Mouse (Mus musculus): ENCODE results near the gene Spata20. TPM values are rescaled to one million over a fixed set of nuclear protein-coding genes. Genes with fewer than 3 reads are reported as not detected.

The Spata20 gene
- polyA plus RNA-seq, 1 experiment from 2014 or later: 0.54 TPM

DNA sequence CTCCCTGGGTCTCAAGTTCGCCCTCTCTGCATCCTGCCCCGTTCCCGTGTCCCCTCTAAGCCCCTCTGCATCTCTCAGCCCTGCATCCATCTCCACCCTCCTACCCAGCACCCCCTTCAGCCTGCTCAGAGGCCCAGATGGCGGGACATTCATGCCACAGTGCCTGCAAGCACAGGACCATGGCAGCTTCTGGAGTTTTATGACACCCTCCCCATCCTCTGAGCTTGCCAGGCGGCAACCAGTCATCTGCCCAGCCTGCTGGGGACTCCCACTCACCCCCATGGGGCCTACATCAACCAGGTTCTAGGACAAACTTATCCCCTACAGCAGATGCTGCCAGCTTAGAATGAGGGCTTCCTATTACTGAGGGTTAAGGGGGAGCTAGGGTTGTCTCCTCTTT is 31.2 kb downstream of the Spata20 start:
- WGBS: 76% methylated on average over 5 of the region's 5 CpGs
- DNase-seq: no peak
- no peaks in the 10 kb centered on the region for H3K27me3 ChIP-seq (ENCODE audit: control insufficient read depth, insufficient read depth, low read length)
- H3K9me3 ChIP-seq (ENCODE audit: control insufficient read depth, low read length): no peaks in the 10 kb centered on the region
- H3K9ac ChIP-seq (replicated peaks; ENCODE audit: low read length): no peak overlapping the region
- H3K36me3 ChIP-seq (ENCODE audit: control insufficient read depth, insufficient read depth, low read length): peaks cover 33% of the 10 kb centered on the region
- no peak overlapping the region for H3K4me2 ChIP-seq (ENCODE audit: low read length)
- H3K4me3 ChIP-seq (replicated peaks; ENCODE audit: low read depth, low read length): no peak overlapping the region
- 0 out of 2 replicates have a peak, but pooled peaks cover 2% of the 10 kb centered on the region for H3K4me1 ChIP-seq (ENCODE audit: control insufficient read depth, insufficient read depth, low read length)
- no peak for ATAC-seq (ENCODE audit: low FRiP score, low TSS enrichment)
- H3K27ac ChIP-seq (replicated peaks; ENCODE audit: low read depth, low read length): no peak overlapping the region

DNA sequence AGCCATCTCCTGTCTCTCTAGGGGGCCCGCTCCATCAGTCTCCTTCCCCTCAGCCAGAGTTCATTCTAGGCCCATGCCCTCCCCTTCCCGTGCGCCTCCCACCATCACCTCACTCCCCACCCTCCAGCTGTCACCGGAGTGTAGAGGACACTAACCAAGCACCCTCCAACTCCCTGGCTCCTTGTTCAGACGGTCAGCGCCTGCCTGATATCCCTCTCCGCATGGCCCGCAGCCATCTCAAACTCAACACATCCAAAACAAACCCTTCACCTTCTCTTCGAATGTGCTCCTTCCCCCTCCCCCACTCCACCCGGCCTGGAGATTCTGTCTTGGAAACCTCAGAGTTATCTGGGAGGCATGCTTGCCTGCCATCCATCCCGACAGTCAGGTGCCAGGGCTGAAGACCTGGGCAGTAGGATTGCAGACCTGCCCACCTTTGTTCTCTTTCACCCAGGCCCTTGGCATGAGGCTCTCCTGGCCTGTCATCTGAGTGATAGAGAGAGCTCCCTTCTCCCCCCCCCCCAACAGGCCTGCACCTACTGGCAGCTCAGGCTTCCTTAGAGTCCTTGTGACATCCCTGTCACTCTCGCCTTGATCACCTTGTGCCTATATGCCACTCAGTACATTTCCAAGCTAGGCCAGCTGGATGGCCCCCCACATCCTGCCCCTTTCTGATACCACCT is 34.7 kb downstream of the Spata20 start:
- Histone ChIP-seq H3K27me3 (ENCODE audit: control insufficient read depth, insufficient read depth, low read length) (no peaks in the 10 kb centered on the region), H3K4me1 (ENCODE audit: control insufficient read depth, insufficient read depth, low read length) (0 out of 2 replicates have a peak, but pooled peaks cover 12% of the 10 kb centered on the region), H3K9me3 (ENCODE audit: control insufficient read depth, low read length) (no peaks in the 10 kb centered on the region), H3K36me3 (ENCODE audit: control insufficient read depth, insufficient read depth, low read length) (peaks cover 9% of the 10 kb centered on the region; the same call in 1 of the 2 replicates), H3K4me2 (ENCODE audit: low read length) (no peak overlapping the region), H3K9ac (replicated peaks; ENCODE audit: low read length) (no peak overlapping the region), H3K27ac (replicated peaks; ENCODE audit: low read depth, low read length) (no peak overlapping the region), H3K4me3 (replicated peaks; ENCODE audit: low read depth, low read length) (no peak overlapping the region)
- no peak for ATAC-seq (ENCODE audit: low FRiP score, low TSS enrichment)
- DNase-seq: no peak
- 76% methylated on average over 12 of the region's 12 CpGs for WGBS

DNA sequence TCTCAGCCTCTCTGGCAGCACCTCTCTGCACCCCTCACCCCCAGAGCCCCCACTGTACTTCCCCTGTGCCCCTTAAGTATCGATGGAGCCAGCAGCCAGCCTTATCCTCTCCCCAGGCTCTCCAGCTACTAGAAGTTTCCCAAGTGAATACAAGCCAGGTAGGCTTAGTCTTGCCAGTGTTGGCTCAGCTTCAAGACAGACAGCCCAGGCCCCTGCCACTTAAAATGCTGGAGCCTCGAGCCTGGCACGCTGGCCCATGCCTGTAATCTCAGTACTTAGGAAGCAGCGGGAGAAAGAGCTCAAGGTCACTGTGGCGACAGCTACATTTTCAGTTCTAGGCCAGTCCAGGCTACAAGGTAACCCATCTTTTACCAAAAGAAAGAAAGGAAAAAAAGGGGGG is 36.1 kb downstream of the Spata20 start:
- H3K27ac ChIP-seq (replicated peaks; ENCODE audit: low read depth, low read length): peak overlapping the region; percentile 70
- H3K36me3 ChIP-seq (ENCODE audit: control insufficient read depth, insufficient read depth, low read length): no peaks in the 10 kb centered on the region
- H3K9ac ChIP-seq (replicated peaks; ENCODE audit: low read length): no peak overlapping the region
- no peak for DNase-seq
- H3K9me3 ChIP-seq (ENCODE audit: control insufficient read depth, low read length): no peaks in the 10 kb centered on the region
- ATAC-seq (ENCODE audit: low FRiP score, low TSS enrichment): no peak
- H3K4me2 ChIP-seq (ENCODE audit: low read length): no peak overlapping the region
- H3K4me3 ChIP-seq (replicated peaks; ENCODE audit: low read depth, low read length): no peak overlapping the region
- H3K4me1 ChIP-seq (ENCODE audit: control insufficient read depth, insufficient read depth, low read length): peaks cover 24% of the 10 kb centered on the region
- no peaks in the 10 kb centered on the region for H3K27me3 ChIP-seq (ENCODE audit: control insufficient read depth, insufficient read depth, low read length)
- WGBS: 47% methylated on average over 5 of the region's 5 CpGs

DNA sequence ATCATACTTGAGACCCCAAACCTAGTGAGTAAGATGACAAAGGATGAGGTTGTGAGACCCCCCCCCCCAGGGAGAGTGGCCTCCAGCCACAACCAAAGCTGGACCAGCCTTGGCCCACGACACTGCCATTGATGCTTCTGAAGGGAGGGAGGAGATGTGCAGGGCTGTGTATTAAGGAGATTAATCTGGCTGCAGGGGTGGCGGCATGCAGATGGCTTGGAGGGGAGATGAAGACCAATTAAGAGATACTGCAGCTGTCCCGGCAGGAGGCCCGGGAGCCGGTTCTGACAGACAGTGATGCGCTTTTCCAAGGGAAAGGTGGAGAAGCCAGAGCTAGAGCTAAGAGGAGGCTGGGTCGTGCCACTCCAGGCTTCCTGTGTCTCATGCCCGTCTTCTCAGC is 36.7 kb downstream of the Spata20 start:
- H3K36me3 ChIP-seq (ENCODE audit: control insufficient read depth, insufficient read depth, low read length): no peaks in the 10 kb centered on the region
- WGBS: 12% methylated on average over 8 of the region's 8 CpGs
- no peaks in the 10 kb centered on the region for H3K9me3 ChIP-seq (ENCODE audit: control insufficient read depth, low read length)
- H3K27ac ChIP-seq (replicated peaks; ENCODE audit: low read depth, low read length): peak overlapping the region; percentile 70
- H3K9ac ChIP-seq (replicated peaks; ENCODE audit: low read length): no peak overlapping the region
- DNase-seq (no peak), ATAC-seq (ENCODE audit: low FRiP score, low TSS enrichment) (peak; percentile 56; the same call in 1 of the 2 replicates)
- H3K4me2 ChIP-seq (ENCODE audit: low read length): no peak overlapping the region
- H3K27me3 ChIP-seq (ENCODE audit: control insufficient read depth, insufficient read depth, low read length): no peaks in the 10 kb centered on the region
- H3K4me1 ChIP-seq (ENCODE audit: control insufficient read depth, insufficient read depth, low read length): peaks cover 24% of the 10 kb centered on the region
- H3K4me3 ChIP-seq (replicated peaks; ENCODE audit: low read depth, low read length): no peak overlapping the region

GRCm38 (mm10) chr11:94447017-94447416 is 39.0 kb downstream of the Spata20 start:
- peaks cover 30% of the 10 kb centered on the region for H3K4me1 ChIP-seq (ENCODE audit: control insufficient read depth, insufficient read depth, low read length)
- H3K9ac ChIP-seq (replicated peaks; ENCODE audit: low read length): no peak overlapping the region
- 7% methylated on average over 3 of the region's 3 CpGs for WGBS
- no peak overlapping the region for H3K4me3 ChIP-seq (replicated peaks; ENCODE audit: low read depth, low read length)
- H3K9me3 ChIP-seq (ENCODE audit: control insufficient read depth, low read length): no peaks in the 10 kb centered on the region
- H3K4me2 ChIP-seq (ENCODE audit: low read length): no peak overlapping the region
- ATAC-seq (ENCODE audit: low FRiP score, low TSS enrichment): peak; percentile 7; the same call in 1 of the 2 replicates
- H3K27me3 ChIP-seq (ENCODE audit: control insufficient read depth, insufficient read depth, low read length): no peaks in the 10 kb centered on the region
- 0 out of 2 replicates have a peak overlapping the region, but pooled peaks have one; percentile 2 for H3K27ac ChIP-seq (replicated peaks; ENCODE audit: low read depth, low read length)
- peak; percentile 61 for DNase-seq
- peaks cover 16% of the 10 kb centered on the region for H3K36me3 ChIP-seq (ENCODE audit: control insufficient read depth, insufficient read depth, low read length)

GRCm38 (mm10) chr11:94445300-94445699 is 40.7 kb downstream of the Spata20 start:
- H3K4me2 ChIP-seq (ENCODE audit: low read length): no peak overlapping the region
- H3K36me3 ChIP-seq (ENCODE audit: control insufficient read depth, insufficient read depth, low read length): peaks cover 16% of the 10 kb centered on the region
- 40% methylated on average over 4 of the region's 4 CpGs for WGBS
- no peak overlapping the region for H3K9ac ChIP-seq (replicated peaks; ENCODE audit: low read length)
- no peaks in the 10 kb centered on the region for H3K27me3 ChIP-seq (ENCODE audit: control insufficient read depth, insufficient read depth, low read length)
- peaks cover 45% of the 10 kb centered on the region for H3K4me1 ChIP-seq (ENCODE audit: control insufficient read depth, insufficient read depth, low read length)
- DNase-seq: no peak
- no peaks in the 10 kb centered on the region for H3K9me3 ChIP-seq (ENCODE audit: control insufficient read depth, low read length)
- ATAC-seq (ENCODE audit: low FRiP score, low TSS enrichment): no peak
- no peak overlapping the region for H3K27ac ChIP-seq (replicated peaks; ENCODE audit: low read depth, low read length)
- no peak overlapping the region for H3K4me3 ChIP-seq (replicated peaks; ENCODE audit: low read depth, low read length)

GRCm38 (mm10) chr11:94444829-94445228 is 41.1 kb downstream of the Spata20 start:
- Histone ChIP-seq H3K9me3 (ENCODE audit: control insufficient read depth, low read length) (no peaks in the 10 kb centered on the region), H3K9ac (replicated peaks; ENCODE audit: low read length) (no peak overlapping the region), H3K36me3 (ENCODE audit: control insufficient read depth, insufficient read depth, low read length) (peaks cover 16% of the 10 kb centered on the region), H3K4me1 (ENCODE audit: control insufficient read depth, insufficient read depth, low read length) (peaks cover 47% of the 10 kb centered on the region), H3K4me3 (replicated peaks; ENCODE audit: low read depth, low read length) (no peak overlapping the region), H3K27ac (replicated peaks; ENCODE audit: low read depth, low read length) (no peak overlapping the region), H3K27me3 (ENCODE audit: control insufficient read depth, insufficient read depth, low read length) (no peaks in the 10 kb centered on the region), H3K4me2 (ENCODE audit: low read length) (no peak overlapping the region)
- ATAC-seq (ENCODE audit: low FRiP score, low TSS enrichment): no peak
- no peak for DNase-seq
- WGBS: 35% methylated on average over 5 of the region's 5 CpGs

GRCm38 (mm10) chr11:94441752-94442151 is 44.2 kb downstream of the Spata20 start:
- DNase-seq (no peak), ATAC-seq (ENCODE audit: low FRiP score, low TSS enrichment) (no peak)
- WGBS: 51% methylated on average over 9 of the region's 9 CpGs
- peak overlapping the region; percentile 49; the same call in 1 of the 2 replicates for H3K27ac ChIP-seq (replicated peaks; ENCODE audit: low read depth, low read length)
- no peak overlapping the region for H3K4me2 ChIP-seq (ENCODE audit: low read length)
- H3K4me3 ChIP-seq (replicated peaks; ENCODE audit: low read depth, low read length): no peak overlapping the region
- H3K27me3 ChIP-seq (ENCODE audit: control insufficient read depth, insufficient read depth, low read length): no peaks in the 10 kb centered on the region
- H3K4me1 ChIP-seq (ENCODE audit: control insufficient read depth, insufficient read depth, low read length): peaks cover 39% of the 10 kb centered on the region
- no peak overlapping the region for H3K9ac ChIP-seq (replicated peaks; ENCODE audit: low read length)
- no peaks in the 10 kb centered on the region for H3K9me3 ChIP-seq (ENCODE audit: control insufficient read depth, low read length)
- peaks cover 23% of the 10 kb centered on the region for H3K36me3 ChIP-seq (ENCODE audit: control insufficient read depth, insufficient read depth, low read length)

DNA sequence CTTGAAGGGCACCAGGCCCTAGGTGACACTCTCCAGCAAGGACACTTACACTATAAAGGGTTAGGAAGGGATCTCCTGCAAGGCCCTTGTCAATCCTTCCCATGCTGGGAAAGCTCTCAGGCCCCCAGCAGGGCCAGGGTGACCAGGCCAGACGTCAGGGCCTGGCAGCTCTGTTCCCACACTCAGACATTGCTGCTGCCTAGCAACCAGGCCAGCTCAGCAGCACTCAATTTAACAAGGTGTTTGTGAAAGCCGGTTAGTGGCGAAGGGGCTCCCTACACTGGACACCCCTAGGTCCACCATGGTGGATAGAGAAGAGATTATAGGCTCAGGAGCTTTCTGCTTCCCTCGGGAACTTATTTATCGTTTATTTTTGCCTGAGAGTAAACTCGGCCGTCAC is 44.9 kb downstream of the Spata20 start:
- H3K9me3 ChIP-seq (ENCODE audit: control insufficient read depth, low read length): no peaks in the 10 kb centered on the region
- no peak overlapping the region for H3K9ac ChIP-seq (replicated peaks; ENCODE audit: low read length)
- H3K27ac ChIP-seq (replicated peaks; ENCODE audit: low read depth, low read length): peak overlapping the region; percentile 49

More for the DNA sequence above, 44.9 kb downstream of the Spata20 start:
- no peak for ATAC-seq (ENCODE audit: low FRiP score, low TSS enrichment)
- H3K36me3 ChIP-seq (ENCODE audit: control insufficient read depth, insufficient read depth, low read length): peaks cover 23% of the 10 kb centered on the region
- no peak overlapping the region for H3K4me2 ChIP-seq (ENCODE audit: low read length)
- WGBS: 17% methylated on average over 7 of the region's 7 CpGs
- H3K4me3 ChIP-seq (replicated peaks; ENCODE audit: low read depth, low read length): no peak overlapping the region
- H3K4me1 ChIP-seq (ENCODE audit: control insufficient read depth, insufficient read depth, low read length): peaks cover 38% of the 10 kb centered on the region
- DNase-seq: peak; percentile 57
- no peaks in the 10 kb centered on the region for H3K27me3 ChIP-seq (ENCODE audit: control insufficient read depth, insufficient read depth, low read length)
